Mouse (Mus musculus) lung, postnatal 10 days (tissue): ENCODE data around the gene Krt36.

Source experiments
- DNase-seq: peaks from one replicate; pipeline ENCODE4 v3.0.0; 2021

The Krt36 gene

DNA sequence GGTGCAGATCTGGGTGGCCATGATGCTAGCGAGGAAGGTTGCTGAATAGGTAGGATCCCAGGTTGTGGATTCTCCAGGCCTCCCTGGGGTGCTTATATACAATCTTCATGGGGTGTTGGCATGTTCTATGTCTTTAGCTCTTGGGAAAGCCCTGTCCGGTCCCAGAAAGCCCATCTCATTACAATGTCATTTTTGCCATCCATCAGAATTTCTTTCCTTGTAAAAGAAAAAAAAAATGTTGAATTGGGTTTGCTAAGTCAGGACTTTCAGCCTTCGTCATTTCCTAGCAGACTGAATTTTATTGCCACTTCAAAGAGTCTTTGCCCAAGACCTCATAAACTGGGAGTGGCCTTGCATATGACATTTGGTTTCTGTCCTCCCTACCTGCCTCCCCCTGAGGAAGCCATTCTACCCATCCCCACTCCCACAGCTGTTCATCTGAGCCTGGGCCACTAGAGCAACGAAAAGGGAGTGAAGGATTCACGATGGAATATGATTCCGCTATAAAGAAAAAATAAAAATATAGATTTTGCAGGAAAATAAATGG lies at the start of gene Krt36:
Krt36 (minus strand) TSS at position 51 of the 547 bp plus-strand sequence.
- no peak for DNase-seq

DNA sequence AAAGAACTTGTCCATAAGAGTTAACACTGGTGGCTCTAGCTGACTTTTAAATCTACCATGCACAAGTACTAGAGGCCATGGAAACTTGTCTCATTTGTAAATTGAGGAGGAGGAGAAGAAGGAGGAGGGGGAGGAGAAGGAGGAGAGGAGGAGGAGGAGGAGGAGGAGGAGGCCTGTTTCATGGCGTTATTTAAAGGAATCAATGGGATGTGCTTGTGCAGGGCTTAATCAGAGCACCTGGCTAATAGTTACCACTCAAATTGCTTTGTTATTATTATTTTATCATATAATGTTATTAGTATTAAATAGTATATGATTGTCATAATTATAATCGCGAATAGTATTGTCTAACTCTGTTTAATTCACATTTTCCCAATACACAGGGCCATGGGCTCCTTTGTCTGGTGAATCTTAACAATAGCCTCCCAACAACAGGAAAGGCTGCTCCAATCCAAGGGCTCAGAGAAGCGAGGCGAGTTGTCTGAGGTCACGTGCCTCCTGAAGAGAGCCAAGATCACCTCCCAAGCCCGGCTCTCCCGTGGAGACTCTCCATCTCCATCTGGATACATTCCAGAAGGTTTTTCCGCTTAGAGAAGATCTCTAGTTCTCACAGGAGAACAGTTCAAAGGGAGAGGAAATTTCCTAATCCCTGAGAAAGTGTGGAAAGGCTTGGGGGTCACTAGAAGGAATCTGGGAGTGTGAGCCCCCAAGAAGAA lies 43.3 kb upstream of the Krt36 start, which contains the start of gene Krt19:
Krt19 (minus strand) TSS at position 51 of the 716 bp plus-strand sequence.
- DNase-seq = no peak

DNA sequence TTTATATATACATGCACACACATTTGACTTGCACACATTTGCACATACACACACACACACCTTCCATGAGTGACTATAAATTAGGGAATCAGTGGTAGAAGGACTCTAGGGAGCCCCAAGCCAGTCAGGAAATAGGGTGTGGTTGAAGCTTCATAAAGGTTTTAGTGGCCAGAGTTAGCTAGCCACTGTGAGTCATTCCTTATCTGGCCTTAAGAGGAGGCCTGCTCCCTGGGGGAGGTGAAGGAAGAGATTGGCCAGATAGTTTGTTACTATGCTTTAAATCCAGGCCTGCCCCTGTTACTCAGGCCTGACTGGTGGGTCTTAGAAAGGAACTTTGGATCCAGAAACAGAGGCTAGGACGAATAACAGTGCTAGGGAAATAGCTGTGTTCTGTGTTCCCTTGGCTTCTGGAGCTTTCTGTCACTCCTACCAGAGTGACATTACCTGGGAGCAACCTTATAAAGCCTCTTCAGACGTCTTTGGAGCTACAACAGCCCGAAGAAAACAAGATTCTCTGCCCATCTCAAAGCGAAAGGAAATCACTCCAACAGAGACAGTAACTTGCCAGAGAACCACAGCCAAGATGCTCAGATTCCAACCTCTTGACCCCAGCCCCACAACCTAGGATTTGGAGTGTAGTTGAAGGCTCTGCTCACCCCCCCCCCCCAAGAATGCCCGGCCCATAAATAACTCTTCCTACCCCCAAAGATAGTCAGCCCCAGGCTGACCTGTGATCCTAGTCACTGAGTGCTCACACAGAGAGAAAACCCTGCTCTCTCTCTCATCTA lies 42.3 kb upstream of the Krt36 start:
- no peak for DNase-seq

DNA sequence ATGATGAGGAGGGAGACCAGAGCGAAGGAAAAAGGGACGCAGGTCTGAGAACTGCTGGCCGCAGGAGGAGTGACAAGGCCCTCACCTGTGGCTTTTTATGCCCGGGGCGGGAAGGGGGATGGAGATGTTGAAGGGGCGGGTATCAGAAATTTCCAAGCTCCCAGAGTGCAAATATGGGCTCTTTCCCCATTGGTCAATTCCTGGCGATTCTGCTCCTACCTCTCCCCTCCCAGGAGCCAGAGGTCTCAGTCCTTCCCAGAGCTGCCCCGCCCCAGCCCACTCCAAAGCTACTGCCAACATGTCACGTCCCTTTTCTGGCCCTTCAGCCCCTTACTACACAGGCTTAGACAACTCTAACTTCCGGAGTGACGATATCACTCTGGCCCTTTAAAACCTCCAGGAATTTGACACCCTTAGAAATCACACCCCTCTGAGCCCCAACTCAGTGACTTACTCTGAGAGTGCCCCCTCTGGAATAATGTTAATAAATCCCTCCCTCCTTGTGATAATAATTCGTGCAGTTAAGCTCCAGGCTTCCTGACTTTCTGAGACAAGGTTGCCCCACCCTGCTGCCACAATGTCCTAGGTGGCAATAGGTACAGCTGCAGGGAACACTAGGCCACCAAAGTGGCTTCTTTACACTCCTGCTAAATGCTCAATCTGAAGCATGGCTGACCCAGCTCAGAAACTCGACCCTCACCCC lies 40.6 kb upstream of the Krt36 start:
- peak; percentile 83 for DNase-seq

DNA sequence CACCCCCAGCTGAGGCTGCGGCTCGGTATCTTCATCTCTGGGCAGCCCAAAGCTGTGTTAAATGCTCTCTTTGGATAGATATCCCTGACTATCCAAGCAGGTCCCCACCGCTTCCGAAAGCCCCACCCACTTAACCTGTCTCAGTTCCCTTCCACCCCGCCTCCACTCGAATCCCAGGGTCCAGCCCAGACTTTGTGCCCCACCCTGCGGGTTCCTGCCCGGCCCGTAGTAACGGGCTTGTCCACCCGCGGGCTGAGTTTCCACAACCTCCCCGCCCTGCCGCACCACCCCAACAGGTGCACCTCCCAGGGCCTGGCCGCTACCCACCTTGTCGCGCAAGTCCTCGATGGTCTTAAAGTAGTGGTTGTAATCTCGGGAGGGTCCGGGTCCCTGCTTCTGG lies 39.7 kb upstream of the Krt36 start:
- peak; percentile 73 for DNase-seq

DNA sequence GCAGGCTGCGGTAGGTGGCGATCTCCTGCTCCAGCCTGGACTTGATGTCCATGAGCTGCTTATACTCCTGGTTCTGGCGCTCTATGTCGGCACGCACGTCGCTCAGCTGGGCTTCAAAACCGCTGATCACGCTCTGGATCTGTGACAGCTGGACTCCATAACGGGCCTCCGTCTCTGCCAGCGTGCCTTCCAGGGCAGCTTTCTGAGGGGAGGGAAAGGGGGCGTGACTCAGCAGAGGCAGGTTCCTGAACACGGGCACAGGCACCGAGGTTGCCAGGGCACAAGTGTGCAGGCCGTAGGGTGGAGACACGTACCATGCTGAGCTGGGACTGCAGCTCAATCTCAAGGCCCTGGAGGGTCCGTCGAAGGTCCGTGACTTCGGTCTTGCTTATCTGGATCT lies 35.5 kb upstream of the Krt36 start:
- no peak for DNase-seq

DNA sequence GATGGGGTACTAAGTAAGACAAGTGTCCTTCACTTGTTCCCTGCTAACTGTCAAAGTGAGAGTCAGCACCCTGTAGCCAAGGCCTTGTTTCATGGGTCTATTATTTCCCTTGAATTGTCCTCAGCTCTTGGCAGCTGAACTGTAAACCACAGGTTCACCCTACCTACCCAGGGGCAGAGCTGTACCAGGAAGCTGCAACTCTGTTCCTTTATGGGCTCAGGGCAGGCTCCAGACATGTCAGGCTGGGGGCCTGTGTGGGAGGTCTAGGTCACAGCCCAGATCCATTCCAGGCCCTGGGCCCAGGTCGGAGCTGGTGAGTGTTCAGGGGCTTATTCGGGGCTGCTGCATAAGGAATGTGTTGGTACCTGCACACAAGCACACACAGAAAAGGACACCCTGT lies 34.0 kb upstream of the Krt36 start:
- DNase-seq = no peak

DNA sequence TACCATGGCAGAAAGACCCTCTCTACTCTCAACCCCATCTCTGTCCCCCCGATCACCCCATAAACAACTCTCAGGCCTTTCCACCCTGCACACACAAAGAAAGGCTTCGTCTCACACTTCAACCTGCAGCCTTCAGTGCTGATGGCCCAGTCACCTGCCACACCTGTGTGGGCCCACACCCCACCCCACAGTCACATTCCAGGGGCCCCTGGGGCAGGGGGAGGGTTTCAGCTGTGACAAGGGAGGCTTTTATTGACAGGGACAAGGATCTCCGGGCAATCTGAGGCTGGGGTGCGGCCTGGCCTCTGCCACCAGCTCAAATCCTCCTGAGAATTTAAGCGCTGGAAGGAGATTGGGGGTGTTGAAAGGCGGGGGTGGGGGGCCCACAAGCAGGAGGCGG lies 33.4 kb upstream of the Krt36 start:
- no peak for DNase-seq

DNA sequence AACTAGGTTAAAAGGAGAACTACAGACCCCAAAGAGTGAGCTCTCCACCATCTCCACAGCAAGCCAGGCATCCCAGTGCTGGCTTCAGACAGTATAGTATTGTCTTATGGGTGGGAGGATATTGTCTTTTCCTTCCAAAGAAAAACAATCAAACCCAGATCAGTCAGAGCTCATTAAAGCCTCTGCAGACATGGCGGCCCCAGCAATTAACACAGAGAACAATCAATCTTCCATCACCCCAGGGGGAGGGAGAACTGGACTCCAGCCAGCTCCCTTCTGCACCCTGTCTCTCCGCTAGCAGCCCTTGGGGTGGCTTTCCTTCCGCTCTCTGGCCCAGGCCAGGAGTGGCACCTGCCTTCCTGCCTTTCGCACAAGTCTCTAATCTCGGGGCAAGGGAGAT lies 32.3 kb upstream of the Krt36 start:
- DNase-seq = no peak

DNA sequence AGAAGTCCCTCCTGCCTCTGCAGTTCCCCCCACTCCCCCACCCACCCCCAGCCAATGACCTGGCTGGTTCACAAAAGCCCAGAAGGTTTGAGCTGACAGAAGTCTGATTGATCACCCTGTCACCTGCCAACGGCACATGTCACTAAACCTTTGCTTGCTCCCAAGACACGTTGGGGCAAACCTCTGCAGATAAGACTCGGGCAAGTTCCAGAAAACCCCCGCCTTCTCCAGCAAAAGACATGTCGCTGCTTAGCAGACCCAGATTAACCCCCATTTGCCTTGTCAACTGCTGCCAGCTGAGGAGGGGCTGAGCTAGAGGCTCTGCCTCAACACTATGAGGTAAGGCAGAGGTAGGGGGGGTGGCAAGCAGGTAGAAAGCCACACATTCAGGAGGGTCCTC lies 31.1 kb upstream of the Krt36 start:
- no peak for DNase-seq

DNA sequence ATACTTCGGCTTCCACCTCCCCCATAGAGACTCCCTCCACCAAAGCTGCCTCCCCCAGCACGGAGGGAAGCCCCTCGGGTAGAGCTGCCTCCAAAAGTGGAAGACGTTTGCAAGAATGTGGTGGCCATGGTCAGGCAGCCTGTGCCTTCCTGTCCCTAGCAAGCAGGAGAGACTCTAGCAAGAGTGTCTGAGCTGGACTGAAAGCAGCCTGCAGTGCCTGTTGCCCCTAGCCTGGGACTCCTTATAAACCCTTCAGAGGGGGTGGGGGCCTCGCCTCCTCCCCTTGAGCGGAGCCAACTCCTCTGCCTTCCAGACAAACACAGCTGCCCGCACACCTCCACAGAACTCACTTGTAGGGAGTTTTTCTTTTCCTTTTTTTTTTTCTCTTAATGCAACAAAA lies 30.3 kb upstream of the Krt36 start, which contains the start of gene Krt15:
Krt15 (minus strand) TSS at position 198 of the 400 bp plus-strand sequence.
- no peak for DNase-seq

DNA sequence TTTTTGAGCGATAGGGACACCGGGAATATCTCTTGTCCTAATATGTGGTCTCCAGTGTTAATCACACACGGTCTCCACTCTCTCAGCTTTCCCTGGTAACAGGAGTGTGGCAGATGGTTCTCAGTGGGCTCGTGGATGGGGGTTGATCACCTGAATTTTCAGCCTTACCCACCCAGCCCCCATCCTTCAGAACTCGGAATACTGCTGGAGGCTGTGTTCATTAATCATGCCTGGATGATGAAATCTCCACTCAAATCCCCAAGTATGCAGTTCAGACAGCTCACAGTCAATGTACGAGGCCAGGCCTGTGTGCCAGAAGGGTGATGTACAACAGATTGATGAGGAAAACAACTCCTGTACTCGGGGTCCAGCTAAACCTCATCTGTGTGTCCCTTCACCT lies 19.5 kb upstream of the Krt36 start:
- no peak for DNase-seq

DNA sequence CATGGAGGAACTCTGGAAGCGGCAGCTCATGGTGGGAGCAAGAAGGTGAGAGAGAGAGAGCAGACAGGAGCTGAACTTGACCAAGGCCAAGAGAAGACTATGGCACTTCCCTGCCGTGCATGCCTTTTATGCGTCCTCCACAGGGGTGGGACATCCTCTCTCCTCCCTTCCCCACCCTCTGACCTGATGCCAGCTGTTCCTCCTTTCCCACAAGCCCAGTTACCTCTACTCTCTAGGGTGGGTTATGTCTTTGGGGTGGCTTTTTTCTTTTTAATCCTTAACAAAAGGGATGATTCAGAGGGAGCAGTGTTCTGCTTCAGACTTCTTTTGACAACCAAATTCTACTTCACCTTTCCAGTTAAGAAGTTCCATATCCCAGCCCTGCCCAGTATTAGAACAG lies 16.0 kb upstream of the Krt36 start, which contains the start of gene Krt13:
Krt13 (minus strand) TSS at position 101 of the 400 bp plus-strand sequence.
- DNase-seq = no peak

DNA sequence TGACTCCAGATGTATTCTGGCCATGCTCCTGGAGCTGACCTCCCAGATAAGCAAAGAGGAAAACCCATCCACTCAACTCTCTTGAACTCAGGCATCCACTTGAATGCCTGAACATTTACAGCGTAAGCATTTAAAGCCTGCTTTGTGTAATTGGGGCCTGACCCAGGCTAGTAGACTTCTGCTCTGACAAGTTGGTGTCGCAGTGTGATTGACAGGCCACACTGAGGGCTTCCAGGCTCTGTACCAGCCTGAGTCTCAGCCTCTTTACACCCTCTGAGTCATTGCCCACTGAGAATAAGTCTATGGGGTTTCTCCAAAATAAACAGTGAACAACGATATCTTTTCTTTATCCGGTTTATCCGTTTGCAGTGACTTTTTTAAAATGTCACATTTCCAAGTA lies 14.9 kb upstream of the Krt36 start:
- DNase-seq = no peak

DNA sequence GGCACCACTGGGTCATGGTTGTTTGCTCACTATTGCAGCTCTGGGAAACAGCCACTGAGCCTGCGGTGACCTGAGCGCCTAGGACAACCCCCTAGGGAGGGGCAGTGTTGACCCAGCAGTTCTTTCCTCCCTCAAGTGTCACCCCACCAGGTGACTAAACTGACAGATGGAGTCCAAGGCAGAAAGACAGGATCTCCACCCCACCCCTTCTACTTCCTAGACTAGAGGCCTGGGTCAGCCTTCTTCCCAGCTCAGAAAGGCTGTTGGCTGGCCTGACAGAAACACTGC lies 8.3 kb upstream of the Krt36 start:
- DNase-seq = no peak

DNA sequence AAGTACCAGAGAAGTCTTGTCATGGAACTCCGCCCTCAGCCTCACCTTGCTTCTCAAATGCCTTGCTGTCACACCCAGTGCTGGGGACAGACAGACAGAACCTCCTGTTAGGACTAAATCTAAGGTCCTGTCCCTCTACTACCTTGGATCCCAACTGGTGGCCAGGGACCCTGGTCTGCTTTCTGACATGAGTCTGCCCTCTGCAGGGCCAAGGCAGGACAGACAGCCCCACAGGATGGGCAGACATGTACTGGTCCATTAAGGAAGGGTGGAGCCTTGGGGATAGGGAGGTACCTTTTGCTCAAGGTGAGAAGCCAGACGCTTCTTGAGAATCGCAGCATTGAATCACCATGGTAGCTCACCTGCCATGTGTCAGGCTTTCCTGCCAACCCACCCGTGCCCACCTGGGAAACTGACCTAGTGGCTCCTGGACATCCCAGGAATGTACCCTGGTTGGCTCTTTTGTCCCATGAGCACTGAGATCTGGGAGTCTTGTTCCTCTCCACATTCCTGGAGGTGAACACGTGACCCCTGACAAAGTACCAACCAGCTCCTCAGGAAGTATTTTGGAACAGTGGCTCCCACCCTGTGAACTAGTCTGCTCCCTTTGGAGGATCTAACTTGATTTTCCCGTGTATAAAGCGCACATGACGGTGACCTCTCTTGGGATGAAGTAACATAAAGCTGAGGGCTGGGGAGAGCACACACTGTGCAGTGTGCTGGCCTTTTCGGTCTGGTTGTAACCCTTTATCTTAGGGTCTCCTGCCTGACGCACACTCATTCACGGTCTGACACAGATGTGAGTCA lies 7.7 kb upstream of the Krt36 start:
- DNase-seq = no peak

DNA sequence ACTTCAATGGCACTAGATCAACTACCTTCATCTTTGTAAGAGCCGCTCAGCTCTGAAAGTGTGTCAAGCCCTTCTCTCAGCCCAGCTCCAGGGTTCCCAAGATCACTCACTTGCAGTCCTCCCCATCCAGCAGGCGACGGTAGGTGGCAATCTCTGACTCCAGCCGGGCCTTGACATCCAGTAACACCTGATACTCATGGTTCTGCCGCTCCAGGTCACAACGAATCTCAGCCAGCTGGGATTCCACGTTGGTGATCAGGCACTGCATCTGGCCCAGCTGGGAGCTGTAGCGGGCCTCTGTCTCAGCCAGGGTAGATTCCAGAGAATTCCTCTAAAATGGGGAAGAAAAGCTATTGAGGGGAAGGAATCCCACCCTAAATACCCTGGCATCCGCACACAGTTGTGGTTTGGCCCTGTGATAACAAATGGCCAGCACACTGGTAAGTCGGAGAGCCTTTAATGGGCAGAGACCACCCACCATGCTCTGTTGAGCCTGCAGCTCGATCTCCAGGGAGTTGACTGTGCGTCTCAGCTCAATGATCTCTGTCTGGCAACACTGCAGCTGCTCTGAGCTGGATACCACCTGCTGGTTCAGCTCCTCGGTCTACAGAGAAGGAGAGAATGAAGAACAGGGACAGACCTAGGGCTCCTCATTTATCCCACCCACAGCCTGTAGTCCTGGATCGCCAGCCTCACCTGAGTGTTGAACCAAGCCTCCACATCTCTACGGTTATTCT lies 2.6 kb downstream of the Krt36 start:
- no peak for DNase-seq

DNA sequence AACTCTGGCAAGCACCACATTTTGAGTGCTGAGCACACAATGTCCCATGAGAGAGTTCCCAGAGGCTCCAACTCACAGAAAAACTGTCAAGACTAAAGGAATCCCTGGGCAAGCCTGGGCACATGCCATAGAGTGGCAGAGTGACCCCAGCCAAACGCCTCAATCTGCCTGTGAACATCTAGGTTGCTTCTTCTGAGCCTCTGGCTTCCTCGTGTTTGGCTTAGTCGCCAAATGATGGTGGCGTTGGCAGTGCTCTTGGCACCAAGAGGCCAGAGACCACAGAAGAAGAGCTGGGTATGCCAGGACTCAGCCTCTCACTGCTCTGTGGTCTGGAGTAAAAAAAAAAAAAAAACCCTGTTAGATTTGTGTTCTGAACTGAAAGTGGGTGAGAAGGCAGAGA lies 5.0 kb downstream of the Krt36 start:
- no peak for DNase-seq

DNA sequence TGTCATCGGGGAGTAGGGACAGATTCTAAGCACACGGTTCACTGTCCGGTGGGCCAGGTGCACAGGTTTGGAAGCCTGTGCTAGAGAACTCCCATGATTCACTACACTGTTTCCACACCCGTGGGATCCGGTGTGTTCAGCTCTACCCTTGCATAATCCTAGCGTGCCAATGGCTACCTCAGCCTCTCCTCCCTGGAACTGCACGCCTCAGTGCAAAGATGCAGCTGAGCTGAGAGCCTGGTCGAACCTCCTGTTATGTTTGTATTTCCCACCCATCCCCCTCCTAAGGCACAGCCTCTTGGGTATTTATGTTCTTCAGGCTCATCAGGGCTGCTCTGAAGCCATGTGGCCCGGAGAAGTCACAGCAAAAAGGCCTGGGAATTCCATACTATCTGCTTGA lies 7.6 kb downstream of the Krt36 start:
- DNase-seq = no peak

DNA sequence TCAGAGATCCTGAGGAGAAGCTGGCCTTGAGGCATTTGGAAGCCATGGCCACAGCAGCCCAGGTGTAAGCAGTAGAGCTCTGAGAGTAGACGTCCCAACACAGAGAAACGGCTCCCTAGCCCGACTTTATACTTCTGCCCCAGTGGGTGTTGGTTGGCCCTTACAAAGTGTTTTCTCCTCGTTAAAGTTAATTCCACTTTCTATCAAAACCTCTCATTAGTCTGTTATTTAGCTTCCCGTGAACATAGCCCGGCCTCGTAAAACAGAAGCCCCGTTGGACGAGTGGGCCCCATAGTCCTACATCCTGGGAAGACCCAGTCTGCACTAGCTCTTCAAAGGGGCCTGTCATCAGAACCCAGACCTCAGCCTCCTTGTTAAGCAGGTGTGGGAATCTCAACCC lies 9.3 kb downstream of the Krt36 start, which contains the start of gene Krt35:
Krt35 (minus strand) TSS at position 101 of the 400 bp plus-strand sequence.
- no peak for DNase-seq

DNA sequence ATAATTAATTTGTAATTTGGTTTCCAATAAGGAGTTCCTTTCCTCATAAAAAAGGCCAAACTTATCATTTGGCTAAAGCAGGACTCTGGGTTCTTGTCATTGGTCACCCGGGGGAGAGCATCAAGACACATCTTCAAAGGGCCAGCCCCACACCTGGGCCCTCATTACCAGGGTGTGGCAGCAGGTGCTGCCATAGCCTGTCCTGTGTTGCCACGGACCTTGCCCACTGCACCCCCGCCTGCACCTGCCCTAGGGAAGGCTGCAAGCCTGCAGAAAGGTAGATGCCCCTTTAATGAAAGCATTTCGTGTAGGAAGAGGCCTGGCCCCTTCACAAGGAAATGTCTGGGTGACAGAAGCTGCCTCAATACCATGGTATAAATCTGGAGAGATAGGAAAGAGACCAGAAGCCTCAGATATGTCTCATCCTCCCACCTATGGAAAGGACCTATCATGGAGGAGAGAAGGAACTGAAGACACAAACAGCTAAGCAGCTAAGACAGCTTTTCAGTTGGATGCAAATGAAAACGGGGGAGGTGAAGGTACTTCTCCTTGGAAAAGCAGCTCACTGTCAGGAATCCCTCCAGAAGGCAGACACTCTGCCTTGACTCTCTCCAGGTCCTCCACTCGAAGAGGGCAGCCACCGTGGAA lies 16.9 kb downstream of the Krt36 start:
- DNase-seq = no peak
